Mouse (Mus musculus) bone marrow, adult 2 months (tissue): ENCODE data around the gene Crlf1.

Experiments used
- CTCF ChIP-seq: fragments of 200-500 bp; IDR thresholded peaks from 2 replicates; pipeline ENCODE4 v1.5.1; 2011; ENCODE audit warnings: low read length, control low read depth; ENCODE audit not compliant: control insufficient read depth, insufficient read depth
- POLR2A ChIP-seq: fragments of 200-500 bp; IDR thresholded peaks from 2 replicates; pipeline ENCODE4 v1.6.1; 2011; ENCODE audit warnings: low read depth, mild to moderate bottlenecking, control low read depth, low read length, borderline replicate concordance; ENCODE audit not compliant: control insufficient read depth

GRCm38 (mm10) chr8:70500386-70501301 lies 7.7 kb downstream of the Crlf1 start:
- TF ChIP-seq POLR2A, result no peak
- TF ChIP-seq CTCF, result no peak
